Mouse (Mus musculus) cerebellum, postnatal 25 days (tissue): ENCODE results near the gene Tmem138.

ENCODE experiments used
- DNase-seq, 2 experiments: peaks; one replicate each; pipeline ENCODE4 v3.0.0; 2021; ENCODE audit warnings: mixed read lengths in 2 of 2

Tmem138 gene

DNA sequence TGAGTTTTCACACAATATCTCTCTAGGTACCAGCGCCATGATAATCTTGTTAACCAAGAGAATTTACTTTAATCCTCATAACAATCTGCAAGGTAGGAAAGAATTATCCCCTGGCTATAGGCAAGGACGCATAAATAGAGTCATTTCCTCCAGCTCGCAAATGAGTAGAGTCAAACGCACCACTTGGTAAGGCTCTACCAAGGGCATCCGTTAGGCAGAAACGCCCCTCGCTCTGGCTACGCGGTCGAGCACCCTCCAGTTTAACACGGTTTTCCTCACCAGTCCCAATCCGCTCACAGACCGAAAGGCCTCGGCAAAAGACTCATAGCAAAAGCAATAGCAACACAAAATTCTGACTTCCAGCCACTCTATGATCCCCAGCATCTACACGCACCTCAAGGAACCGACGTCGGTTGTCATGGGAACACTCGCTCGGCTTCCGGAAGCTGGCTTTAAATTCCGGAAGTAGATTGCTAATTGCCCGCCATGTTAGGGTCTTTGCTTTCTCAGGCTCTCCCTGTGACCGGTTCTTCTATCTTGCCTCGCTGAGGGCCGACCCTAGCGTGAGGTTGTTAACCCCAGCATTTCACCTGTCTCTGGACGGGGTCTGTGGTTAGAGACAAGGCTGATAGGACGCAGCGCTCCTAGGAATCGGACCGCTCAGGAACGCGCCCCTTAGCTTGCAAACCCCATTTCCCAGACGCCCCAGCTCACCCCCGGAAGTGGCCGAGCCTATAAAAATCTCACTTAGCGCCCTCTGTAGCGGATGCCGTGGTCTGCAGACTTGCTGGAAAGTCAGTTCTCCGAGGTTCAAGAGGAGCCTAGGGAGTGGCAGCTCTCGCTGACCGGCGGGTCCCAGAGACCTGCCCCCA, at the start of gene Tmem138, which contains the start of gene Cyb561a3:
Gene Tmem138 (minus strand): TSS at position 673 of the 872 bp plus-strand sequence.
Gene Cyb561a3 (plus strand): TSS at position 483 of the 872 bp plus-strand sequence.
- peak; percentile 94 to 95 for DNase-seq

DNA sequence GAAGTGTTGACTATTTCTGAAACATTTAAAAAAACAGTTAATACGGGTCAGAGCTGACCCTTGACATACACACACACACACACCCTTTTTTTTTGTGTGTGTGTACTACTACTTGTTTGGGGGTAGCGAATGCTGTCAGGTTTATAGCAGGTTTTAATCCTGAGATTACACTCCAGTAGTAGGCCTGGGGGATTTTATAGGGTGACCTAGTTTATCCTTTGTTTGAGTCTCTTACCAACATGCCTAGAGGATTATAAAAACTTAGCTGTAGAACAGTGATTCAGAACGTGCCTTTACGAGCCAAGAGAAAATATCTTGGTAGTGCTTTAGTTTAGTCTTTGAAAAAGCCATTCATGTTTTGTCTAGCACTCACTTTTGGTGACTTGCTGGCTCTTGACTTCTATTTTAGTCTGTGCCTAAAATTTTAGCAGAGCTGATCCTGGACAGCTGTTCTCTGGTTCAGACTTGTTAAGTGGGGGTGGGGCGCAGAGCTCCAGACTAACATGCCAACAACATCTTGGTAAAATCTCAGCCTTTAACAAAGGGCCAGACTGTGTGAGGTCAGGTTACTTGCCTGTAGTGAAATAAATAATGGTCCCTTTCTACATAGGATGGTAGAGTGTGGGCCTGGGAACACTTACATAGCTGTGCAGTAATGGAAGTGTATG, 31.5 kb upstream of the Tmem138 start:
- no peak for DNase-seq

DNA sequence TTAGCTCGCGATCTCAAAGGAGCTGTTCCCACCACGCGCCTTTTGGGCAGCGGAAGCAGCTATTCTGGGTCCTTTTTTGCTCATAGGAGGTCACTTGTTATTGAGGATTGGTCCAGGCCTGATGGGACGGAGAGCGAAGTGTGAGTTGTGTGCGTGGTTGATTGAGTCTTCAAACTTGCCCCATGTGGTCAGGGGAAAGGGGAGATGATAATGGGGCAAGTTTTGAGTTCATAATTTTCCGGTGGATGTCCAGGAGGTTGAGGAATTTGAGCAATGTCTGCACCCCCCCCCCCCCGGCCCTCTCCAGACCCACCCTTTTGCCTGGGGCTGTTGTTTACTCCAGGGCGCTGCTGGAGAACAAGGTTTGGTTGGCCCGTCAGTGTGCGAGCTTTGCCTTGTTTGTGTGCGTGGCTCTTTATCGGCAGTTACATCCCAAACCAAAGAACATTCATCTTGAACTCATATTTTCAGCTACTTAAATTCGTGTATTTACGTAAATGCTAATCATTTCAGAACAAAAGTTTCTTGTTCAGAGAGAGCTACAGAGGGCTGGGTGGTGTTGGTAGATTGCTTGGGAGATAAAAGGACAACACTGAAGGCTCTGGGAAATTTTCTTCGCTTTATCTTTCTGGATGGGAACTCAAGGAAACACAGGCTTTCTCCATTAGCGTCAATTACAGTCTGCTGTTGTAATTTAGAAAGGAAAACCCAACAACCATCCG, 28.9 kb upstream of the Tmem138 start:
- no peak for DNase-seq

DNA sequence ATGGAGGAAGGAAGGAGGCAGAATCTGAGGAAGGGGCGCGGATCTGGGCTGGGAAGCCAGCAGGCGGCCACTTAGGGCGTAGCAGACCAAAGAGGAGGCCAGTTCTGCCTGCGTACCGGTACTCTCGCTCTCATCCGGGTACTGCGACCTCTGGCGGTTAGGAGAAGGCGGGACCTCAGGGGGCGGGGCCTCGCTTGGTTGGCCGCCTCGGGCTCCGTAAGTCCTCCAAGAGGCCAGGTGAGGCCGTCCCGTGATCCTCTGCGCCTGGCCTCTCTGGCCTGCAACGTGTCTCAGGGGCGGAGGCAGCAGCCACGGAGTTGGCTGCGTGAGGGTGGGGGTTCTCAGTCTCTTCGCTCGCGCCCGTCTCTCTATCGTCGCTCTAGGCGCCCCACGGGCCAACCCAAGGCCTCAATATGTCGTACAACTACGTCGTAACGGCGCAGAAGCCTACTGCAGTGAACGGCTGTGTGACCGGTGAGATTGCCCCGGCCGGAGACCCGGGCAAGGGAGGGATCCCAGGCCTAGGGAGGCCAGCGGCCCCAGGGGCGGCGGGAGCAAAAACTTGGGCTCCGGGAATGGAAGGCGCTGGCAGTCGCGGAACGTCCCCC, 28.2 kb upstream of the Tmem138 start, which contains the start of the genes Ddb1 and Tkfc:
Gene Ddb1 (plus strand): TSS at position 35 of the 608 bp plus-strand sequence.
Gene Tkfc (minus strand): TSS at position 362 of the 608 bp plus-strand sequence.
- peak; percentile 99 to 100 for DNase-seq

DNA sequence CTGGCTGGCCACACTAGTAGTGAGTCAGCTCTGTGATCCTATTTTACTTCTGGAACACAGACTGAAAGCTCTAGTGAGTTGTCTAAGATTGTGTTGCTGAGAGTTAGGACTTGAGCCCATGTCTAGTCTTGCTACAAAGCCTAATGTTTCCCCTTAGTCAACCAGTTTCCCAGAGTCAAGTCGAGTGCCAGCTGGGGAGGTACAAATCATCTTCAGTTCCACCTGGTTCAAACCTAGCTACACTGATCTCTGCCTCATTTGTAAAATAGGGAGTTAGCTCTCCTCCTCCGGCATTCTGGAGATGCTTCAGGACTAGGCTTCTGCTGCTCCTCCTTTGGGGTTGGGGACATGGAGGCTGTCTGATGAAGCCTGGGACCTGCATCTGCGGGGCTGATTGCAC, 27.4 kb upstream of the Tmem138 start:
- no peak for DNase-seq

DNA sequence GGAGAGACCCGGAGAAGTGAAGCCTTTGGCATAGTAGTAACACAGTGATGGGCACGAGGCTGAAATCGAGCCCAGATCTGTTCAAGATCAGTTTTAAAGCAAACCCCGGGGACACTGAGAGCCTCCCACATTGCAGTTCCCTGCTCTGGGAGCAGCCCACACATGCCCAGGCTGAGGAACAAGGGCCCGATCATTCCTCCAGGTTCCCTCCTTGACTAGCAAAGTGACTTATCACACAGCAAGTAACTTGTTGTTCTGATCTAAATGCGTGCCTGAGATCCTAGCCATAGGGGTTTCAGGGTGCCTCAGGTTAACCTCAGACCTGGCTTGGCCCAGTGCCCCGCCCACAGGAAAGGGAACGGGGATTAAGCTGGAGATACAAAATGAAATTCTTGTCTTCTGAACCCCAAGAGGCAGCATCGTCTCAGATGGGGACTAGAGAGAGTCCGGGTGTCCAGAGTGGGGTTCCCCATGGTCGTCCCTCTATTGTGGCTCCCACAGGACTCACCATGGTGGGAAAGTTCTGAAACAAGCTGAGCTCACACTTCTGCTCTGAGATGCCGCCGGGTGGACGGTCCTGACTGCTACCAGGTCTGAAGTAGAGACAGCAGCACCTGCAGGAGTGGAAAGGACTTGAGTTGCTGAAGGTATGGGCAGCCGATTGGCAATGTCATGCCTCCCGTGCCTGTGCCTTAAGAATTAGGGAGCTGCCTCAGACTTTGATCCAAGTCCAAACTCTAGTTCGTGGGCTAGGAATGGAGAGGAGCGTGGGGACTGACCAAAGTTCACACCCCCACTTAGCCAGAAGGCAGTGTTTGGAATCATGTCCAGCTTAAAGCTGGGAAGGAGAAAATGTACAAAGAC, 26.7 kb upstream of the Tmem138 start:
- peak in 1 of 2 experiments; percentile 21 for DNase-seq

DNA sequence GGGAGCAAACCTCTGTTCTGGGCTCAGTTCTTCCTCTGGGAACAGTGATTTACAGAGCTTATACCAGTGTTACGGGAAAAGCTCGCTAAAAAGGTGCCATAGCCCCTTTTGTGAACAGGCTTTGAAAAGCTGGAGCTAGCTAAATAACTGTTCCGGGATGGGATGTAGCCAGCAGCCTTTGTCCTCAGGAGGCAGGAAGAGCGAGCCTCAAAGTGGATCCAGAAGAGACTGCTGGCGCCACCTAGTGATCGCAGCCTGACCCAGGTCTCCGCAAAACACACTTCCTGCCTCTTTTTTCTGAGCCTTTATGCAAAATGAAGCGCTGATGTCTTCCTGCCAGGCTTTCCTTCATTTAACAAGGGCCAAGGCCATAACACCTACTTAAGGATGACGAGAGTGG, 25.6 kb upstream of the Tmem138 start:
- DNase-seq: peak; percentile 92 to 95

DNA sequence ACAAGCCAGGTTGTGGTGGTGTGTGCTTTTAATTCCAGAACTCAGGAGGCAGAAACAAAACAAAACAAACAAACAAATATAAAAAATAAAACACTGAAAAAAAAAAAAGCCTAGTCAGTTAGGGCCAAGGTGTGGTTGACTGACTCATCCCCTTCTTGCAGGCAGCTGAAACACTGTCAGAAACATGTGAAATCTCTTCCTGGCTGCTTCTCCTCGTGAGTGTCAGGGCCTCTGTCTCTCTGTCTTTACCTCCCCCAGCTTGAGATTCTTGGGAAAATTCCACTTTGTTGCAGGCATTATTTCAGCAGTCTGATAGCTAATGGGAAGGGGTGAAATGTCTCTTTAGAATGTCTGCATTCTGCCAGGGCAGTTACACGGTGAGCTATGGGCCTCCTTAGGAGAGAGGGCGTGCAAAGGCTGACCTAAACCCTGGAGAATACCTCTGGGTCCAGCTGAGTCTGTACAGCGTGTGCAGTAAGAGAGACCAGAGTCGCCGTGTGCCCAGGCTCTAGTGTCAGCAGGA, 25.1 kb upstream of the Tmem138 start:
- no peak for DNase-seq

DNA sequence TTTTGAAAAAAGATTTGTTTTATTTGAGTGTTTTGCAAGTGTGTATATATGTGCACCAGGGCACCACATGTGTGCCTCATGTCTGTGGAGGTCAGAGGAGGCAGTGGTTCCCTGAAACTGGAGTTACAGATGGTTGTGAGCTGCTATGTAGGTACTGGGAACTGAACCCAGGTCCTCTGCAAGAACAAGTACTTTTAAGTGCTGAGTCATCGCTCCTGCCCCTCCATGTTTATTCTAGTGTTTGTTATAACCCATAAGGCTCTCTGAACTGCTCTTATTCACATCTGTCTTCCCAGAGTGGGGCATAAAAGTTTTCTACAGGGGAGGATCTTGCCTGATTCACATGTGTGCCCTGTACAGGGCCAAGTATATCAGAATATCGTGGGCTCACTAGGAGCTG, 22.5 kb upstream of the Tmem138 start:
- DNase-seq: no peak

DNA sequence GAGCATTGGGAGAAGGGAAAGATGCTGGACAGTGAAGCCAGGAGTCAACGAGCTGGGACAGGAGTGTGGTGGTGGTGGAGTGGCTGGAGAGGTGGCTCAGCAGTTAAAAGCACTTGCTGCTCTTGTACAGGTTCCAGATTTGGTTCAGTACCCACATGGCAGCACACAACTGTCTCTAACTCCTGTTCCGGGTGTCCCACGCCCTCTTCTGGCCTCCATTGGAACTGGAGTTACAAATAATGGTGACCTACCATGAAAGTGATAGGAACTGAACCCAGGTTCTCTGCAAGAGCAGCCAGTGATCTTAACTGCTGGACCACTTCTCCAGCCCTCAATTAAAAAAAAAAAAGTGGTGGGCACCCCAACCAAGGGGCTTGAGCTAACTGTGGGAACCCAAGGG, 21.0 kb upstream of the Tmem138 start:
- DNase-seq: no peak

DNA sequence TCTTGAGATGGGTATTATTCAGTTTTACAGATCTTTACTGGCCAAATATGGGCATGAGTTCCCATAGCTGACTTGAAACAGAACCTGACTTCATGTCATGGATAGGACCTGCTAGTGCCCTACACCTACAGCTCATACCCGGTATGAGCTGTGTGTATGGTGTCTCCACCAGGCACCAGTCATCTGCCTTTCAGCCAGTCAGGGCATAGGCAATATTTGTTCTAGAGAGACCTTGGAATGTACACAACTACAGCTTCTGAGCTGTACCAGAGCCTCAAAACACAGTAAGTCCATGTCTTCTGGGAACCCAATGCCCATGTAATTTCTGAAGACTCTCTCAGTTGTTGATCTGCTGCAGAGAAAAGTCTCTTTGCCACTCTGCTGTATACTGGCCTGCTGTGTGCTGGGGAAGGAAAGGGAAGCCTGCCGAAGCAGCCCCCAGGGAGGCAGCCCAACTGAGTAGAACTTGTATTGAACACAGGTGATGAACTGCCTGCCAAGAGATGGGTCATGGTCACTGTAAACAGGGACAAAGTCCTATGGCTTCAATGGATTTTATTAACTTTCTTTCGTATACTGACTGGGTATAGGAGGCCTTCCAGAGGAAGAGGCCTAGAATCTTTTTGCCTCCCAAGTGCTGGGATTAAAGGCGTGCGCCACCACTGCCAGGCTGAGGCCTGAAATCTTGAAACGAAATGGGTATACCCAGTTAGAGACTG, 14.7 kb upstream of the Tmem138 start:
- no peak for DNase-seq

DNA sequence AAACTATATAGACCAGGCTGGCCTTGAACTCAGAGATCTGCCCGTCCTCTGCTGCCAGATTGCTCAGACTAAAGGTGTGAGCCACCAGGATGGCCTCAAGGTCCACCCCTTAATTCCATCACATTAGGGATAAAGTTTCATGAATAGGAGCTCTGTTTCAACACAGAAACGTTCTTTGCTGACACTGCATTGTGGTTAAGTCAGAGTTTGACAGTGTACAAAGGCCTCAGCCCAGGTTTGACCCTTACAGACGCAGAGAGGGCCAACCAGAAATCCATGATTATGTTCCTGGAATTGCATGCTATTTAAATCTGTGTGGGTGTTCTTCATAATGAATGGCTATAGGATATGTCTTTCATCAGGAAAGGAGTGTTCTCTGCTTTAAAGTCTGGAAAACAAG, 13.1 kb upstream of the Tmem138 start:
- DNase-seq: no peak

DNA sequence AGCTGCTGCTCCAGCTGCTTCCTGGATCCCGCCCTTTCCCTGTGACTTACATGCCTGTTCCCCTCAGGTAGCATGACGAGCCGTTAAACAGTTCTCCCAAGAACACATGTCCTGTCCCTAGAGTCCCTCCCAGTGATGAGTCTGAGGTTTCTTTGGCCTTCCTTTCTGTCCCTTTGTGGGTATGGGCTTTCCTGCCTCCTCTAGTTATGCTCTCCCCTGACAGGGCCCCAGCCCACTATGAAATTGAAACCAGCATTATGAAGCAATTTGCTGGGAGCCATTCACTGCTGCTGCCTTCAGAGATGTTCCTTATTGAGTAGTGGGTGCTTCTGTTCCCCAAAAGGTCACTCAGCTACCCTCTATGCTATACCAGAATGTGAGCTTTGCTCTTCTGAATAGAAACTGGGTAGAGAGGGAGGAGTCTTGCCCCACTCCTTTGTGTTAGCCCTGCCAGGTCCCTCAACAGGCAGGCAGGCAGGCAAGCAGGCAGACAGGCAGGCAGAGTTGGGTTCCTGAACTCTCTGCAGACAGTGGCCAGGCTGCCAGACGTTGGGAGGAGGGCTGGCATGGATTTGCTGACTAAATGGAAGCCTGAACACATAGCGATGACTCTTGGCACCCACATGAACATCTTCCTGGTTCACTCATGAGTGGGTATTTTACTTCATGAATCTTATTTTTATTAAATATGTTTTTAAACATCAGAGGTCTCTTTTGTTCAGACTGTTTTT, 12.1 kb upstream of the Tmem138 start:
- DNase-seq: no peak

DNA sequence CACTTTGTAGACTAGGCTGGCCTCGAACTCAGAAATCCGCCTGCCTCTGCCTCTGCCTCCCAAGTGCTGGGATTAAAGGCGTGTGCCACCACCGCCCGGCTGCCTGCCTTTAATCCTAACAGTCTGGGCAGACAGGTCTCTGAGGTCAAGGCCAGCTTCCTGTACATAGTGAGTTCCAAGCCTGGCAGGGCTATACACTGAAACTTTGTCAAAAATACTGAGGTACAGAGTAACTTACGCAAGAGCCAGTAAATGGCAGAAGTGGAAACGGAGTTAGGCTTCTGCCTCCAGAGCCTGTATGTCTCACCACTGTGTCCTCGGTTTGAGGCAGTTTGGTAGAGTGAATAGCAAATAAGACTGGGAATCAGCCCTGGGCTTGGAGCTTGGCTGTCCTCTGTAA, 10.1 kb upstream of the Tmem138 start:
- DNase-seq: no peak

DNA sequence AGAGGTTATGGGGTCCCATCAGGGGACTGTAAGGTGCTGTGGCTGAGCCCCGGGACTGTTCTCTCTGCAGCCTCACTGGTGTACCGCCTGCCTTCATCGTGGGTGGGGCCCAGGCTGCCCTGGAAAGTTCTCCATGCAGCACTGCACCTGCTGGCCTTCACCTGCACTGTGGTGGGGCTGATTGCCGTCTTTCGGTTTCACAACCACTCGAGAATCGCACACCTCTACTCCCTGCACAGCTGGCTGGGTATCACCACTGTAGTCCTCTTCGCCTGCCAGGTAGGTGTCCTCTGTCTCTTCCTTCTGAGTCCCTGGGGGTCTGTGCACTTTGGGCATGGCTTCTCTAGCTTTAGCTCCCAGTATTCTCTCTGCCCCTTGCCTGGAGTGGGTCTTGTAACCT, 8.0 kb upstream of the Tmem138 start:
- DNase-seq: no peak

DNA sequence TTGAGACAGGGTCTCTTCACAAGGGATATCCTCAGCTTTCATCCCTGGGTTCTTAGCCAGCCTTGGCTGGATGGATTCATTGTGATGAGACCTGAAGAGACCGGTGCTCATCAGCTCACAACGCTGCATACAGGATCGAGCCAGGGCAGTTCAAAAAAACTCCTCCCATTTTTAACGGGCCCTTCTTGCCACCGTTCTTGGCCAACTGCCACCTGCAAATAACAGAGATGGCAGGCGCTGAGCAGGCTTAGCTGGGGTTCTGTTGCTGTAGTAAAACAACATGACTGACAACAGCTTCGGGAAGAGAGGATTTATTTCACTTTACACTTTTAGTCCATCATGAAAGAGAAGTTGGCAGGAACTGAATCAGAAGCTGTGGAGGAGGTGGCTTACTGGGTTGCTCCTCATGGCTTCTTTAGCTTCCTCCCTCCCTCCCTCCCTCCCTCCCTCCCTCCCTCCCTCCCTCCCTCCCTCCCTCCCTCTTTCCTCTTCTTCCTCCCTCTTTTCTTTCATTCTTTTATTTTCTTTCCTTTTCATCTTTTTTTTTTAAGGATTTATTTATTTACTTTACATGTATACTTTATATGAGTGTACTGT, 6.5 kb upstream of the Tmem138 start:
- DNase-seq: no peak

DNA sequence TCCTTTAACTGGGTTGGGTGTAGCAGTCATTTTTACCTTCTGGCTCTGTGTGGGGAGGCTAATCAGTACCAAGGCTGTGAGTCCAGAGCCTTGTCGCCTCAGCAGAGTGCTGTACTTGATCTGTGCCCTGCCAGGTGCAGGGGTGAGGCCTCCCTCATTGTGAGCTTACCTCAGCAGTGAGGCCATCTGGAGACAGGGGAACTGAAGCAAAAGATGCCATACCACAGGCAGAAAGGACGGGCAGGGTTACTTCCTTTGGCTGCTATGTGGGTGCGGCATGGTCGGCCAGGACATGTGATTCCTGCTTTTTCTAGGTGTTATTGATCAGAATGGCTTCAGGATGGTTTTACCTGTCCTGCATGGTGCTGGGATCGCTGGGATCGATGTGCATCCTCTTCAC, 4.8 kb upstream of the Tmem138 start:
- DNase-seq: no peak

DNA sequence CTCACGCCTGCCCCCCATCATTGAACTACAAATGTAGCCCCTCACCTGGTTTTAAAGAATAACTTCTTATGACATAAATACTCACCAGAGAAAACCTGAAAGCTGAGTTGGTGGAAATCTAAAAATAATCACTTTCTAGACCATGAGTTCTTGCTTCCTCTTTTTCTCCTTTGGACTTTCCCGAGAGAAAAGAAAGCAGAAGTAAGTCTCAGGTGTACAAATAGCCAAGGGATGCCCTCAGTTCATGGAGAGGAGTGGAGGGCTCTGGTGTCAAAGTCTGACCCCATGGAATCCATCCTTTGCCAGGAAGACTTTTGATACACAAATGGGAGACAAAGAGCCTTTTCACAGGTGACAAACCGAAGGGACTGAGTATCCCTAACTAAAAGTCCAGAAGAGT, 3.6 kb upstream of the Tmem138 start:
- DNase-seq: no peak

DNA sequence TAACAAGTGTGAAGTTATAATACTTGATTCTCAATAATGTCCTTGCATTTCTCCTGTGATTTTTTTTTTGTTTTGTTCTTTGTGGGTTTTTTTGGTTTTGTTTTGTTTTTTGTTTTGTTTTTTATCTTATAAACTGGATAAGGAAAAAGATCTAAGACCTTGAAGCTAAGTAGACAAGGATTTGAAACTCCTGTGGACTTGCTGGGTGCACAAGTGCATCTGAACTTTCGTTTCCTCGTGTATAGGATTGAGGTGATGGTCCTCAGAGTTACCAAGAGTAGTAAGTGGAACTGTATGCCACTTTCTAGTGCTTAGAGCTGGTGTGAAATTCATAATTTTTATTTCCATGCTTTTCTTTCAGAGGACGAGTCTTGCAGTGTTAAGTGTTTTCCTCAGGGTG, 2.9 kb upstream of the Tmem138 start:
- no peak for DNase-seq

DNA sequence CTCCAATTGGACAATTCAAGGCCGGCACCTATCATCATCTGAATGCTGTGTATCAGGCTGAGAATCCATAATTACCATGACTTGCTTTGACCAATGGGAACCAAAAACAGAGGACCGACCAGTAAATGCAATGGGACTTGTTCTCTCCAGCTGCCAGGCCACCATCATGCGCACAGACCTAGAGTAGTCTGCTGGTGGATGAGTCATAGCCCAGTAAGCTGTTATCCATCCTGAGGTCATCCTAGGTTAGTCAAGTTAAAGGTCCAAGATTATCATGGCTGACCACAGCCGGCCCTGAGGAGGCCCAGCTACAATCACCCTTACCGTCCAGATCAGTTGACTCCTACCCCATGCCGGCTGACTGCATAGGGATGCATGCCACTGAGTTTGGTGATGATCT, 7.5 kb downstream of the Tmem138 start:
- no peak for DNase-seq
